Mouse (Mus musculus) cerebellum, adult 2 months (tissue): ENCODE data around the gene Sema4d.

Source experiments
- CTCF ChIP-seq: fragments of 200-500 bp; IDR thresholded peaks from 2 replicates; pipeline ENCODE4 v1.5.1; 2011; ENCODE audit warnings: low read depth, mild to moderate bottlenecking, control low read depth, low read length, moderate library complexity, borderline replicate concordance; ENCODE audit not compliant: insufficient read depth
- POLR2A ChIP-seq: fragments of 200-500 bp; IDR thresholded peaks from 2 replicates; pipeline ENCODE4 v1.6.1; 2011; ENCODE audit warnings: low read length, control low read depth, borderline replicate concordance; ENCODE audit not compliant: insufficient read depth

DNA sequence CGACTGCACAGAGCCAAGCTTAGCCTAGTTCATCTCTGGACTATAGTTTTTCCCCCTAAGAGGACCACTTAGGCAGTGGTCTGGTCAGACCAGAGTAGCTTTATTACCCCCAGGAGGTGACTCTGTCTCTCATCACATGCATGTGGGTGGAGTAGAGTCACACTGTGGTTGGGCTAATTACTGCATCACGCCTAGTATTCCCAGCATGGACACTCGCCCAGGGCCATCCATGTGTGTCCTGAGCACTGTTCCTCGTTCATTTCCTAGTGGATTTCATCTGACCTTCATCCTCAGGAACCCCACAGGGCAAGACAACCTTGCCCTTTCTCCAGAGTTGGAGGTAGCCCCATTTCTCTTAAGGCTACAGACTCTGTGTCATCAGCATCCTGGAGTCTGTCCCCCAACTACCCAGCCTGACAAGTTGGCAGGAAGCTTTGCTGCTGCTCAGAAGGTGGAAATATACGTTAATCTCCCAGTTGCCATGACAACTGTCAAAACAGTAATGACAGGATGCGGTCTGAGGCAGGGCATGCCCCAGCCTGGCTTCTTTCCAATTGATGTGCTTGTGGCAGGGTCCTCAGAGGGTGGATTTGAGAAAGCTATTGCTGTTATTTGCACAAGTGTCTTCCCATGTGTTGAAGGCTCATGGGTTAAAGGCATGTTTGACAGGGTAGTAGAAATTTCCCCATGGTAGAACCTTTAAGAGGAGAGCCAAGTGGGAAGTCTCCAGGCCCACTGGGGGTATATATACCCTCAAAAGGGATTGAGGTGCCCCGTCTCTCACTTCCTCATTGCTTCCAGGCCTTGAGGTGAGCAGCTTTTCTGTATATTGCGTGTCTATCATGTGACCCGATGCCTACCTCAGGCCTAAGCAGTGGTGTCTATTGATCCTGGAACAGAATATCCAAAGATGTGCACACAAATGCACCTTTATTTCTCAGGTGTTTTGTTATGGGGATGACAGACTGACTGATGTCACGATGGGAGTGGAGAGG is 20.4 kb upstream of the Sema4d start:
- TF ChIP-seq POLR2A (no peak), CTCF (no peak)
